Mouse (Mus musculus) liver, embryonic 15.5 days (tissue): ENCODE data around the gene Hs3st3b1. TPM values are rescaled to one million over a fixed set of nuclear protein-coding genes. Genes with fewer than 3 reads are reported as not detected.

Source experiments
- ATAC-seq: fragments of 200-750 bp; cut with Nextera tagmentation; 2 replicates; pipeline ENCODE4 v1.8.0; 2017; ENCODE audit warnings: moderate number of reproducible peaks, mild to moderate bottlenecking, moderate library complexity; ENCODE audit not compliant: insufficient read depth
- H3K27ac ChIP-seq: fragments of 300-500 bp; sonication (generic); replicated peaks from 2 replicates; pipeline ENCODE4 v1.5.1; 2015; ENCODE audit warnings: mild to moderate bottlenecking, inconsistent platforms
- H3K27me3 ChIP-seq: fragments of 300-500 bp; sonication (generic); 2 replicates; pipeline ENCODE4 v1.6.1; 2015; ENCODE audit warnings: mild to moderate bottlenecking, inconsistent platforms
- H3K36me3 ChIP-seq: fragments of 300-500 bp; sonication (generic); replicated peaks from 2 replicates; pipeline ENCODE4 v1.6.1; 2015; ENCODE audit warnings: moderate library complexity, mild to moderate bottlenecking, inconsistent platforms
- H3K4me1 ChIP-seq: fragments of 300-500 bp; sonication (generic); replicated peaks from 2 replicates; pipeline ENCODE4 v1.6.1; 2015; ENCODE audit warnings: inconsistent platforms
- H3K4me2 ChIP-seq: fragments of 300-500 bp; sonication (generic); 2 replicates; pipeline ENCODE4 v1.6.1; 2015; ENCODE audit warnings: moderate library complexity, mild to moderate bottlenecking, inconsistent platforms
- H3K4me3 ChIP-seq: fragments of 300-500 bp; sonication (generic); replicated peaks from 2 replicates; pipeline ENCODE4 v1.5.1; 2015; ENCODE audit warnings: mild to moderate bottlenecking, inconsistent platforms
- H3K9ac ChIP-seq: fragments of 300-500 bp; sonication (generic); 2 replicates; pipeline ENCODE4 v1.6.1; 2015; ENCODE audit warnings: moderate library complexity, mild to moderate bottlenecking, inconsistent platforms
- H3K9me3 ChIP-seq: fragments of 300-500 bp; sonication (generic); replicated peaks from 2 replicates; pipeline ENCODE4 v1.6.1; 2016; ENCODE audit warnings: inconsistent platforms
- WGBS: fragments of 180-500 bp; shearing (Covaris S2); methylation state at CpG from one replicate; pipeline ENCODE4 v1.1.7; 2015; ENCODE audit warnings: mixed read lengths; ENCODE audit not compliant: insufficient replicate concordance; 5-methylcytosine and 5-hydroxymethylcytosine counted together
- polyA plus RNA-seq: library from polyadenylated mRNA; unstranded; fragments of >200 nt; fragmentation: Nextera tagmentation; extraction: Ambion mirVana; gene quantifications from 2 replicates; pipeline ENCODE4 v1.2.1, GENCODE M21; 2015

The Hs3st3b1 gene
- polyA plus RNA-seq, 1 experiment from 2014 or later, result 13.4 TPM

- 34% methylated on average over 10 of the region's 10 CpGs for WGBS
Measured at GRCm38 (mm10) chr11:63879261-63879660, 42.8 kb downstream of the Hs3st3b1 start.

DNA sequence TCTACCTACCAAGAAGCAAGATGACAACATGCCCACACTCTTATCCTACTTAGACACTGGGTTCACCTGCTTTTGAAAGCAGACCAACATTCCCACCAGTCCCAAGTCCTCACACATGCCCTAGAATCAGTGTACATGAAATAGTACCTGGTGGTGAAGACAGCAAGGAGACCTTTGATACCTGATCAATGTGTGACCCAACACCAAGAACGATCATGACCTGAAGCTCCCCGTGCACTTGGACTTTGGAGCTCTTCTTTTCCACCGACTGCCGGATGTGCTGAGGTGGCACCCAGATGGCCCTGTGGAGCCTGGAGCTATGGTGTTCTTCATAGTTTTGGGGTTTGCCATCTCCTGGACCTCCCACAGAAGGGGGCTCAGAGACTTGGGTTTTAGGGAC lies 43.5 kb downstream of the Hs3st3b1 start:
- no peaks in the 10 kb centered on the region for H3K9me3 ChIP-seq
- no peak overlapping the region for H3K4me2 ChIP-seq
- H3K27me3 ChIP-seq, result no peaks in the 10 kb centered on the region
- WGBS, result 66% methylated on average over 4 of the region's 4 CpGs
- no peak overlapping the region for H3K9ac ChIP-seq
- ATAC-seq, result peak; percentile 46
- 0 out of 2 replicates have a peak overlapping the region, but pooled peaks have one; percentile 48 for H3K27ac ChIP-seq
- H3K4me3 ChIP-seq, result no peak overlapping the region
- H3K36me3 ChIP-seq, result no peaks in the 10 kb centered on the region
- 0 out of 2 replicates have a peak, but pooled peaks cover 9% of the 10 kb centered on the region for H3K4me1 ChIP-seq

More at GRCm38 (mm10) chr11:63879261-63879660, 42.8 kb downstream of the Hs3st3b1 start:
- Histone ChIP-seq H3K9ac (no peak overlapping the region), H3K27ac (peak overlapping the region; percentile 48), H3K36me3 (no peaks in the 10 kb centered on the region), H3K4me2 (no peak overlapping the region), H3K27me3 (no peaks in the 10 kb centered on the region), H3K4me3 (no peak overlapping the region), H3K4me1 (0 out of 2 replicates have a peak, but pooled peaks cover 10% of the 10 kb centered on the region), H3K9me3 (no peaks in the 10 kb centered on the region)
- ATAC-seq, result no peak

DNA sequence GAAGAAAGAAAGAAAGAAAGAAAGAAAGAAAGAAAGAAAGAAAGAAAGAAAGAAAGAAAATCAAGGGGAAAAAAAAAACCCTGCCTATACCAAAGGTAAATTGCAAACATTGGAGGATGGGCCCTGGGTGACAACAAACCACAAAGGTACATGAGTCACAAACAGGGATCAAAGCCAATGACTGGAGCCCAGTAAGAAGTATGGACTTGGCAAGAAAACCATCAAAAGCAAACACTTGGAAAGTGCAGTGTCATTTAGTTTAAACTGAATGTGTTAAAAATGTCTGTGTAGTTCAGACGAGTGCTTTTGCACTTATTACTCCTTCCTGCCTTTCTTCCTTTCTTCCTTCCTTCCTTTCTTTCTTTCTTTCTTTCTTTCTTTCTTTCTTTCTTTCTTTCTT lies 59.3 kb downstream of the Hs3st3b1 start:
- Histone ChIP-seq H3K27me3 (no peaks in the 10 kb centered on the region), H3K9me3 (no peaks in the 10 kb centered on the region), H3K4me3 (no peak overlapping the region), H3K4me1 (peaks cover 9% of the 10 kb centered on the region; the same call in 1 of the 2 replicates), H3K9ac (no peak overlapping the region), H3K36me3 (no peaks in the 10 kb centered on the region), H3K4me2 (no peak overlapping the region), H3K27ac (no peak overlapping the region)
- ATAC-seq, result no peak
- WGBS, result 18% methylated on average over 1 of the region's 1 CpGs

- ATAC-seq, result peak; percentile 89
- no peaks in the 10 kb centered on the region for H3K27me3 ChIP-seq
- H3K27ac ChIP-seq, result peak overlapping the region; percentile 64
- no peaks in the 10 kb centered on the region for H3K9me3 ChIP-seq
- H3K36me3 ChIP-seq, result no peaks in the 10 kb centered on the region
- no peak overlapping the region for H3K9ac ChIP-seq
- H3K4me2 ChIP-seq, result no peak overlapping the region
- 16% methylated on average over 1 of the region's 1 CpGs for WGBS
- peaks cover 9% of the 10 kb centered on the region; the same call in 1 of the 2 replicates for H3K4me1 ChIP-seq
- H3K4me3 ChIP-seq, result no peak overlapping the region
Measured at GRCm38 (mm10) chr11:63861982-63862381, 60.1 kb downstream of the Hs3st3b1 start.

- Histone ChIP-seq H3K27me3 (no peaks in the 10 kb centered on the region), H3K4me3 (no peak overlapping the region), H3K9ac (no peak overlapping the region), H3K4me1 (no peaks in the 10 kb centered on the region), H3K36me3 (no peaks in the 10 kb centered on the region), H3K4me2 (no peak overlapping the region), H3K27ac (no peak overlapping the region; the same call in 1 of the 2 replicates), H3K9me3 (no peaks in the 10 kb centered on the region)
- WGBS, result 61% methylated on average over 6 of the region's 6 CpGs
- peak; percentile 65 for ATAC-seq
Measured at GRCm38 (mm10) chr11:63851041-63851730, 70.9 kb downstream of the Hs3st3b1 start.

DNA sequence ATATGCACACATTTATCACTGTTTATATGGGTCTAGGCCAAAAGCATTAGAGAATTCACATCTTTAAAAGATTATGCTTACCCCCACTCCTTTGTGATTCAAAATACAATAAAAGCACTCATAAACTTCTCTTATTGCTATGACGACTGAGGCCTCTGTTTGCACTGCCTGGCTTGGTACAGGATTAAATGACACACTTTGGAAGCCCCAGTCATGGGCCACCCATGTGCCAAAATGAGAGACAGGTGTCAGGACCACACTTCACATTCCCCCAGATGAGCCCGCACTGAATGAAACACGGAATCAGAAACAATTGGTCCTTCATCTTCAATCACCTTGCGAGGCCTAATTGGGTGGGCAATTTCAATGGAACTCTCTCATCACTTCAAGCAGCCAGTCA lies 71.8 kb downstream of the Hs3st3b1 start:
- 77% methylated on average over 4 of the region's 4 CpGs for WGBS
- Histone ChIP-seq H3K27me3 (no peaks in the 10 kb centered on the region), H3K36me3 (no peaks in the 10 kb centered on the region), H3K4me3 (no peak overlapping the region), H3K9me3 (no peaks in the 10 kb centered on the region), H3K27ac (no peak overlapping the region), H3K4me1 (no peaks in the 10 kb centered on the region), H3K4me2 (no peak overlapping the region), H3K9ac (no peak overlapping the region)
- no peak for ATAC-seq

- Histone ChIP-seq H3K4me2 (no peak overlapping the region), H3K27ac (no peak overlapping the region), H3K4me1 (no peaks in the 10 kb centered on the region), H3K9me3 (no peaks in the 10 kb centered on the region), H3K9ac (no peak overlapping the region), H3K27me3 (no peaks in the 10 kb centered on the region), H3K36me3 (no peaks in the 10 kb centered on the region), H3K4me3 (no peak overlapping the region)
- WGBS, result no CpG with 5 or more reads among the region's 6 CpGs
- ATAC-seq, result no peak
Measured at GRCm38 (mm10) chr11:63845379-63845778, 76.7 kb downstream of the Hs3st3b1 start.

DNA sequence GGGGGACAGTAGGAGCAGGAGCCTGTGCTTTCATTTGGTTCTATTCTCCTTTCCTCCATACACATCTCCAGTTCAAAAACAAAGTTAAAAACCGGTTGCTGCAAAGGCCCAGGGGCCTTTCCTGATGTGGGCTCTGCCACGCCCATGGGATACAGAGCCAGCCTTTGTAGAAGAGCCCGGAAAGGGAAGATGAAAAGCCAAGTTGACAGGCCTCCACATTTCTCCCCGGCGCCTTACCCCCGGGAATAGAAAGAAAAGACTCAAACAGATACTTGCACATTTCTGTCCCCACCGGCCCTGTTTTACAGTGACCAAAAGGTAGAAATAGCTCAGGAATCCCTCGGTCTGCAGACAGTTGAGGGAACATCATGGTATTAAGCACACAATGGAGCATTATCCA lies 77.4 kb downstream of the Hs3st3b1 start:
- H3K4me1 ChIP-seq, result no peaks in the 10 kb centered on the region
- no peak overlapping the region for H3K27ac ChIP-seq
- no peak overlapping the region for H3K4me3 ChIP-seq
- no peak for ATAC-seq
- WGBS, result 53% methylated on average over 8 of the region's 8 CpGs
- H3K9ac ChIP-seq, result no peak overlapping the region
- H3K27me3 ChIP-seq, result no peaks in the 10 kb centered on the region
- H3K36me3 ChIP-seq, result no peaks in the 10 kb centered on the region
- no peaks in the 10 kb centered on the region for H3K9me3 ChIP-seq
- no peak overlapping the region for H3K4me2 ChIP-seq

GRCm38 (mm10) chr11:63837526-63837925 lies 84.6 kb downstream of the Hs3st3b1 start:
- no peaks in the 10 kb centered on the region for H3K36me3 ChIP-seq
- no peak overlapping the region for H3K9ac ChIP-seq
- no peaks in the 10 kb centered on the region for H3K9me3 ChIP-seq
- H3K4me1 ChIP-seq, result no peaks in the 10 kb centered on the region
- H3K4me3 ChIP-seq, result no peak overlapping the region
- no peaks in the 10 kb centered on the region for H3K27me3 ChIP-seq
- WGBS, result 56% methylated on average over 13 of the region's 13 CpGs
- ATAC-seq, result no peak
- H3K4me2 ChIP-seq, result peak overlapping the region; percentile 18
- H3K27ac ChIP-seq, result no peak overlapping the region

Other genes starting within 250 kb of the Hs3st3b1 start
- gene Cox10, start 157.2 kb upstream of the Hs3st3b1 start, polyA plus RNA-seq, result 7.8 and 9.9 TPM in 2 replicates